Mouse (Mus musculus) erythroblast, embryonic 14.5 days (primary cell): Measurements from ENCODE around the gene Eif4e.

Source experiments
- GATA1 ChIP-seq: IDR thresholded peaks from 2 replicates; pipeline ENCODE4 v1.6.1; 2012; ENCODE audit warnings: low read length, inconsistent platforms, mixed read lengths
- TAL1 ChIP-seq: IDR thresholded peaks from 3 replicates; pipeline ENCODE4 v1.6.1; 2012; ENCODE audit warnings: low read length, inconsistent platforms, mixed read lengths

- TF ChIP-seq GATA1 (no peak), TAL1 (no peak)
Measured at GRCm38 (mm10) chr3:138495166-138496145, 30.5 kb upstream of the Eif4e start.
